Mouse (Mus musculus) erythroblast, embryonic 14.5 days (primary cell): ENCODE measurements around the gene Ace2.

ENCODE experiments used
- GATA1 ChIP-seq: IDR thresholded peaks from 2 replicates; pipeline ENCODE4 v1.6.1; 2012; ENCODE audit warnings: low read length, inconsistent platforms, mixed read lengths
- TAL1 ChIP-seq: IDR thresholded peaks from 3 replicates; pipeline ENCODE4 v1.6.1; 2012; ENCODE audit warnings: low read length, inconsistent platforms, mixed read lengths

- TF ChIP-seq GATA1 (no peak), TAL1 (no peak)
Measured at GRCm38 (mm10) chrX:164123942-164124341, 15.2 kb upstream of the Ace2 start.
